Mouse (Mus musculus): ENCODE measurements around the gene Sel1l3.

Gene Sel1l3

DNA sequence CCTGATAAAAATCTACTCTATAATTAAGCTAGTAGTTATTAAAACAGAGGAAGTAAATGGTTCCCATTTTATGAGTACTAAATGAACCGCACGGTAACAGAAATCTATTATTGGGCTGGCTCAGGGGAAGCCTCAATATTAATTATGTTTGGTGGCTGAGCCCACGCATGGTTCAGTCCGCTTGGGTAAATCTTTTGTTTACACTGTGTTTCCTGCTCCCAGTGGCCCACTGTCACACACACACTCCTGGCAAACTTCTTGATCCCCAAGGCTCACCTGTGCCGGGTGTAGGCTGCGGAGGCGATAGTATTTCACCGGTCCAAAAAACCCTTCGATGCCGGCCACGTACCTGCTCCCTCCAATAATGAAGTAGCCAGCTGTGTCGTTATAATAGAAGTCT lies 39.3 kb downstream of the Sel1l3 start:
- no peak for DNase-seq (ENCODE audit: low read depth, low spot score)

DNA sequence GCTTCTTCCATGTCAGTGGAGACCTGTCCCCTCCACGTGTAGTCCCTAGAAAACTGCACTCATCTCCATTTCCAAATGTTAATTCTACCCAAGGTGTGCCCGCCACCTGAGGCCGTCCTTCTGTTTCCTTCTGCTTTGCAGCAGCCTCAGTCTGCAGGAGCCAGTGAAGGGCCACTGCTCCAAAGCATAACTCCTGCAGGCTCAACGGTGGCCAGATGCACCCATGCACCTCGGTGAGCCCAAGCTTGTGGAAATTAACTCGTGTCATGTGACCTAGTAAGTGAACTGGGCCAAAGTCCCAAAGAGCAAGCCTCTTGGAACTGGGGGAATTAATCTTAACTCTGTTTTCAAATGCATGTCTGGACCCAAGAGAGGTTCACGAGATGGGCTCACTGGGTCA lies 40.8 kb downstream of the Sel1l3 start:
- no peak for DNase-seq (ENCODE audit: low read depth, low spot score)

DNA sequence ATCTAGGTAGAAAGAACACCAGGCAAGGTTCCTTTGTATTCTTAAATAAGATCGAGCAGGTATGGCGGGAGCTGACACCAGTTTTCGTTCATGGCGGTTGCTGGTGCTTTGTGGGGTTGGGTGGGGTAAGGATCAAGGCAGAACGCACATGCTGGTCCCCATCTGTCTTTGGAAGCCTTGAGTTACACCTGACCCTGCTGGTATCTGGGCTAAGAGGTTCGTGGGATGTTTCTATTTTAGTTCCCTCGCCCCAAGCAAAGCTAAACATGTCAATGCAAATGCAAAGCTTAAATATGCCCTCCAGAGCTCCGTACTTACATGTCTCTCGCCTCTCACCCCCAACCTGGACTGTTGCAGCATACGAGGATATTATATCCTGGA lies 41.5 kb downstream of the Sel1l3 start:
- DNase-seq (ENCODE audit: low read depth, low spot score), result no peak

DNA sequence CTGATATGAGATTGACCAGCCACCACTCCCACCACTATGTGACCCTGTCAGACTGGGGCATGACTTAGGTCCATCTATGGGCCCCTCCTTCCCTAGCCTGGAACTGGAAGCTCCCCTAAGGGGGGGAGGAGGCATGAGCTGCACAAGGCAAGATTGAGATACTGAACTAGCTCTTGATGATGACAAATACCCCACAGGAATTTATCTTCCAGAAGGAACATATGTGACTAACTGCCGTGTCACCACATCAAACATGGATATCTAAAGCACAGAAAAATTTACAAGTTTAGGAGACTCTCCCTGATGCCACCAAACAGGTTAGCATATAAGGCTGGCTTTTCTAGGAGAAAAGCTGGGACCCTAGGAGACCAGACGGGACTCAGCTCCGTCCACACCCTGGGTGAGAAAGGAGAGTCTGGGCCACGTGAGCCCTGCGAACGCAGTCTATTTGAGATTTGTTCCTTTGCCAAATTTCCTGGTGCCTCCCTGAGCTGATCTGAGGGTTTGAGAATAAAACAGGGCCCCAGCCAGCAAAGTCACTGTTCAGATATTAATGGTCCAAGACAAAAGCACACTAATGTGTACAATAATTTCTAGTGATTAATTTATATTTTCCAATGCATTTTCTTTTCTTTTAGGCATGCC lies 42.0 kb downstream of the Sel1l3 start:
- no peak for DNase-seq (ENCODE audit: low read depth, low spot score)

DNA sequence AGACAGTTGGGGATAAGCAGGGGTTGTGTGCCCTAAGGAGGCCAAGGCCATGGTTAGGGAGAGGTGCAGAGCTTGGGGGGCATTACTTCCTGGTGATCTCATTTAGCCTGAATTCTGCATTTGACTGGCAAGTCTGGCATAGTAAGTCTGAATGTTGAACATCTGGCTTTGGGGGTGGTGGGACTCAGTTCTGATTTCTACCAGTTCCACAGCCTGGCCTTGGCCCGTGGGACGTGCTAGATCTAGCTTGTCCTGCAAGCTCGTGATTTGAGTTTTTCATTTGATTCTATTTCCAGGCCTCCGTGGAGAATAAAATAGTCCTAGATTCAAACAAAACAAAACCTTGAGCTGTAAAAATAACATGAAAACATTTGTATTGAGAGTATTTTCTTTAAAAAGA lies 46.2 kb downstream of the Sel1l3 start:
- DNase-seq (ENCODE audit: low read depth, low spot score), result no peak

DNA sequence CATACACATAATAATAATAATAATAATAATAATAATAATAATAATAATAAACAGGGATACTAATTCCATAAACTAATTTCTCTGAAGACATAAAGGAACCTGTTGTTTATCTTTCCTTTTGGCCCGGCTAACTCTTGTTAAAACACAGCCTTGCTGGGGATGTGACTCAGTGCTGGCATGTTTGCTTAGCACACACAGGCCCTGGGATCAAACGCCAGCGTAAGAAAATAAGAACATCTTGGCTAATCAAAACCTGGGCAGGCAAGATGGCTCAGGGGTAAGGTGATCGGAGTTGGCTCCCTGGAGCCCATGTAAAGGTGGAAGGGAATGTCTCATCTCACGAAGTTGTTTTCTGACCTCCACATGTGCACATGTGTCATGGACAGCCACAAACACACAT lies 48.1 kb downstream of the Sel1l3 start:
- no peak for DNase-seq (ENCODE audit: low read depth, low spot score)

DNA sequence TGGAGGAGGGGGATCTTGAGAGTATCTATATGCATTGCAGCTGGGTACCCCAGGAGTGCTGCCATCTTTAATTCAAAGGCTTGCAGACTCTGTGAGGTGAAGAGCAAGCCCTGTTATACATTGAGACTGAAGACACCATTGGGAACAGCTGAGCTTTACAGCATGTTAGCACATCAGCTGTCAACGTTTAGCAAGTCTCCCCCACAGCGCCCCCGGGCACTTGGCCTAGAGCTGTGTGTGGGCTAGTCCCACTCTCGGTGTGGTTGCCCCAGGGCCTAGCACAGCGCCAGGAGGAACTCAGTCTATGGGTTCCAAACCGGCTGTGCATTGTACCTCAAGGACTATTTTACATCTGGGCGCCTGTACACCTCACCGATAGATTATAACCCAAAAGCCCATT lies 51.3 kb downstream of the Sel1l3 start:
- DNase-seq (ENCODE audit: low read depth, low spot score), result no peak

DNA sequence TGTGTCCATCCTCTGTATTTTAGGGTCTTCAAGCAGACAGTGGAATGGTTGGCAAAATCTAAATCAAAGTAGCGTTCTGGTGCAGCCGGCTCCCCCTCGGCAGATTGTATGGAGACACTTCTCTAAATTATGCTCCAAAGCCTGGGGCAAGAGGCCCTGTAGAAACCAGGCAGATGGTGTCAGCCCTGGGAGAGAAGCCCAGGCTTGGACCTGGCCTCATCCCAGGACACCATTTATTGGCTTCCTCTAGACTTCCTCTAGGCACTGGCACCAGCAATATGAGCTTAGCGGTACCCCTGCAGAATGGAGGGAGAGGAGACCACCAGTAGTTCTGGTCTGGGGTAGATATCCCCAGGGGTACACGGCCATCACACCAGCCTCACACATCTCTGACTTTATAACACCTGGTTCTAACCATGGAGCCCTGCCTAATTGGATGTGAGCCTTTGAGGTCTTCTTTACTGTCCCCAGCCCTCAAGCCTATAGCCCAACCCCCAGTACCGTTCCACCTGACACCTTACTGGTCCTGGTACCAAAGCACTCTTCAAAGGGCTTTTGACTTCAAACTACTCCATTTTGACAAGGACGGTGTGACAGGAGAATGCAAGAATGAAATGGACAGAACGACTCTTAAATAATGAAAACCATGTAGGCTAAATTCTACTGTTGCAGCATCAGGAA lies 52.1 kb downstream of the Sel1l3 start:
- DNase-seq (ENCODE audit: low read depth, low spot score), result no peak

DNA sequence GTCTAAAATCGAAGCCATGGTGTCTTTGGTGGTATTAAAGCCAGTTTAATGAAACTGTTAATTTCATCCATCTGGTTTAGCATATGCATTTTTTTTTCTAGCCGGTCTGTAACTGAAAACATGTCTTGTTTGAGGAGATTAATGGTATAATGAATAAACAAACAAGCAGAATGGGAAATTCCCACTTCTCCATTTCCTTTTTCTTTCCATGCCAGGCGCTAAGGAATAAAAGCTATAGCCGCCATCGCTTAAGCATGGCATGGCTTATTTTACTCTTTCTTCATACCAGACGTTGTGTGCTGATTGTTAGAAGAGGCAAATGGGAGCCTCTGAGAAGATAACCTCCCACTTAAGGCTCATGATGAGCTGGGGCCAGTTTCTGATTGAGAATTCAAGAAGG lies 53.5 kb downstream of the Sel1l3 start:
- DNase-seq (ENCODE audit: low read depth, low spot score), result no peak

DNA sequence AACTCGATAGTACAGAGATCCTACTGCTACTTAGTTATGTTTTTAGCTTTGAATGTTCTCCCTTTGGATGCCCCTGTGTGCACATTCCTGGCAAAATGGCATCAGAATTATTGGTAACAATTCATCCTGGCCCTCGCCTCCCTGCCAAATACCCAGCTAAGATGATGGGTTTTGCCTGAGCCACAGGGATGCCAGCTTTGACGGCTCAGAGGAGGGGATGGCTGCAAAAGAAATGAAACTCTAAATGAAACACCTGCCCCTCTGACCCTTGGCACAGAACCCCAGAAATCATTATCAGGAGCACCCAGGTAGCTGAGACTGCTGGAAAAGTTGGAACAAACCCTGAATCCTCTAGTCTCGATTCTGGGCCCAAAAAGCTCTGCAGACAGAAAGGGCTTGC lies 54.1 kb downstream of the Sel1l3 start:
- DNase-seq (ENCODE audit: low read depth, low spot score), result no peak

DNA sequence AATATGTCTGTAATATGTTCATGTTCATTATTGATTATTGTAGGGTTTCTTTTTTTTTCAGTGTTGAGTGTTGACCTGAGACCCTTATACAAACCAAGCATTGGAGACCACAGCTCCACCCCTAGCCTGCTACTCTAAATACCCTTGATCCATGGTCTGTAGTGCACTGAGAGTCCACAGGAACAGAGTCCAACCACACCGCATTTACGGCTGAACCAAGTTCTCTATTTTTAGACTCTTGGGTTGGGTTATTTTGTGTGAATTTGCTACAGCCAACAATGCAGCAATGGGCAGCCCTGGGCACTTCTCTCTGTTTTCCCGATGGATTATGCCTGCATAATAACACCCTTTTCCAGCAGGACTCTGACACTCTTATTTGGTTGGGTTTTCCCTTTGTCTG lies 54.6 kb downstream of the Sel1l3 start:
- DNase-seq (ENCODE audit: low read depth, low spot score), result no peak

DNA sequence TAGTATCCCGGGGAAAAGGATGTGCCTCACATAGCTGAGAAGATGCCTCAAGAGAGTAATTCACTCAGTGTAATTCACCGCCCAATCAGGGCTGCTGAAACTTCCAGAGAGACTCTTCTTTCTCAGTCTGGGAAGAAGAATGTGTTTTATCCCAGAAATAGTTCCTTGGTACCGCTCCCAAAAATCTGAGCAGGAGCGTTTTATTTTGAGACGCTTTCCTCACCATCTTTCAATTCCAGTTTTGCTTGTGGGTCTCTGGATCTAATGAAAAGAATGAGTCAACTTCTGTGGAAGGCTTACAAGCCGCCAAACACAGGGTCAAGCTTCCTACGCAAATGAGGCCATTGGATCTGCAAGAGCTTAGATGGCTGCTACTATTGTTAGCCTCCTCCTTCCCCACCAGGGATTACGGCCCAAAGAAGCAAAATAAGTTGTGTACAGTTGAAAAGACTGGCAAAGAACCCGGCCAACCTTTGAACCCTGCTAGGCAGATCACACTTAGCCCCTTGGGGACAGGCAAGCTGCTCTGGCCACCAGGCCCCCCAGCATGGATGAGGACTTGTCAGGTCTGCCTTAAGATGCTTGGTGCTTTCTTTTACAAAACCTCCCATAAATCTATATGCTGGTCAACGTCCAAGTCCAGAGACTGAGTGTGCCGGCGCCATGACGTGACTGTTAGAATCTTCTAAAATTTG lies 57.6 kb downstream of the Sel1l3 start:
- DNase-seq (ENCODE audit: low read depth, low spot score), result no peak

DNA sequence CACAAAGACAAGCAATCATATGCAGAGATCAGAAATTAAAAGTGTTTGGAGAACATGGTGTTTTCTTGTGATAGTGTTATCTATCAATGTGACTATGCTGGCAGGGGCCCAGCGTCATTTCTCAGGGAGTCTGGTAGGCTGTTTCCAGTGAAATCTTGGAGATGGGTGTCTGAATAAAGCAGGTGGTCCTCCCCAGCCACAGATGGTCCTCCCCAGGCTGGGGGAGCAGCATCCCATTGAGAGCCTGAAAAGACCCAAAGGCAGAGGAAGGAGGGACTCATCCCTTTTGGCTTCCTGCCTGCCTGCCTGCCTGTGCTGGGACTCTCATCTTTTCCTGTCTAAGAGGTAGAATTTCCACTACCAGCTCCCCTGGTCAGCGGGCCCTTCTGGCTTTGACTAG lies 59.2 kb downstream of the Sel1l3 start:
- DNase-seq (ENCODE audit: low read depth, low spot score), result no peak

DNA sequence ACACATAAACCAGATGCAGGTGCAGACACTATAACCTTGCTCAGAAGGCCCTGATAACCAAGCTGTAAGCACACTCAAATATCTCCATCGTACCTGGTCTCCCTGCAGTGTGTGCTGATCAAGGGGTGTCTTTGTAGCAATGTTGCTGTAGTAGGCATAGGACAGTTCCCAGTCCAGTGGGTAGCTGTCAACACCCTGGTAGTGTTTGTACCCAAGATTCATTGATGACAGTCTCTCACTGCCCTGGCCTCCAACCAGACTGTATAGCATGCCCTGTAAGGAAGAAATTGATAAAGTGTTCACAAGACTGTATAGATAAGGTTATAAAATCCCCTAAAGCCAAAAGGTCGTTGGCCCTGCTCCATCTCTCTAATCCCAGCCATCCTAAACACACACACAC lies 59.6 kb downstream of the Sel1l3 start:
- DNase-seq (ENCODE audit: low read depth, low spot score), result no peak

DNA sequence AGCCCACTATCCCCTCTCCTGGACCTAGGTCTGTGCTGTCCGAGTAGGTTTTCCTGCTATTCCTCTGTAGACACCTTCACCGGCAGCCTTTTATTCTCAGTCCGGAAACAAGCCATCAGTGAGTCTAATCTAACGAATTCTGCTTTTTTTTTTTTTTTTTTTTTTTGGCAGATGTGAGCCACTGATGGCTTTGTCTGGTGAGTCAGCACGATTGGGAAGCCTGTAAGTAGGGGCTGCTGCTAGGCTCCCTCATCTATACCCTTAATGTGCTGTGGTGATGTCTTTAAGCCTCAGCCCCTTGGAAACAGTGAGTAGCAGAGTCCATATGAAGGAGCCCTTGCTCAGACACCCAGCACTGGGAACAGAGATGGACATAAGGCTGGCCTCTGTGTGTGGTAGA lies 60.6 kb downstream of the Sel1l3 start:
- no peak for DNase-seq (ENCODE audit: low read depth, low spot score)

DNA sequence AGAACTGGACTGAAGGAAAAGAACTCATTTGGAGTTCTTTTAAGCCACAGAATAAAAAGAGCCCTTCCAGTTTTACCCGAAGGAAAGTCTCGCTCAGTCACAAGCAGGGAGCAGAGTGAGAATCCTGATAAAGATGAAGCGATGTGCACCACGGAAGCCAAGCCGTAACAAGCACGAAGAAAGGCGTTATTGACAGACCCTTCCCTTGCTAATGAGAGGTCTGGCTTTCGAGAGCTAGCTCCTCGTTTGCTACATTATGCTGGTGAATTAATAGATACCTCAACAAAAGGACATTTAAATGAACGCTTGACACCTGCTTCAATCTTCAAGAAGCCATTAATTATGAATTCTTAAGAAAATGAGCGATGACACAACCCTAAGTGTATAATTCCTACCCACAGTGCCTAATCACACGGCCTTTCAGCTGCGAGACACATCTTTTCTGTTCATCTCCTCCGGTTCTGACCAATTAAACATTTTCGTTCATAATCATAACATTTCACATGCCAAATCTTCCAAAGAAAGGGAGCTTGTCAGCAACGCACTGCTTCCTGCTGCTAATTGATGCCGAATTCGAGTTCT lies 62.3 kb downstream of the Sel1l3 start:
- no peak for DNase-seq (ENCODE audit: low read depth, low spot score)

DNA sequence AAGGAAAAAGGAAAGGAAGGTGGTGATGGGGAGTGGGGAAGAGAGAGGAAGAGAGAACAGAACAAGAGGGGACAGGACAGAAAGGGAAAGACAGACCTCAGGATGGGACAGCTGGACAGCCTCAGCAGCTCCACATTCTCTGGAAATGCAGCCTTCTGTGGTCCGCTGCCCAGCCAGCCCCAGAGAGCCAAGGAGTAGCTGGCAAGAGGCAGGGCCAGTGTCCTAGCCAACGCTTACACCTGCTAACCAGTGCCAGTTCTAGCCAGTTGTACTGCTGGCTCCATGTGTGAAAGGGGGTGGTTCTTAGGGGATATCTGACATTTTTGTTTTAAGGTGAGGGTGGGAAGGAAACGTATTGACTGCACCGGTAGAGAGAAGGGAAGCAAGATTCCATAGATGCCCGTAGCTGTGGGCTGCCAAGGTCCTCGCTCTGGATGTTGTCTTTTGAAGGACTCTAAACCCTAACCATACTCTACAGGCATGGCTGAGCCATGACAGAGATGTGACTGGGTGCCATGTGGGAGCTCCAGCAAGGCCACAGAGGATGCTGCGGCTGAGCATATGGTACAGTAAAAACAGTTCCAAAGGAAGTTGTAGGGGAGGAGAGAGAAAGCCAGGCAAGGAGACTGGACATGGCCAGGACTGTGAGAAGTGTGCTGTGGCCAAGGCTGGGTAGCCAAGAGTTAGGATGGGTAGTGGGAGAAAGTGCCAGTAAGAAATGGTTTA lies 64.6 kb downstream of the Sel1l3 start:
- DNase-seq (ENCODE audit: low read depth, low spot score), result no peak

DNA sequence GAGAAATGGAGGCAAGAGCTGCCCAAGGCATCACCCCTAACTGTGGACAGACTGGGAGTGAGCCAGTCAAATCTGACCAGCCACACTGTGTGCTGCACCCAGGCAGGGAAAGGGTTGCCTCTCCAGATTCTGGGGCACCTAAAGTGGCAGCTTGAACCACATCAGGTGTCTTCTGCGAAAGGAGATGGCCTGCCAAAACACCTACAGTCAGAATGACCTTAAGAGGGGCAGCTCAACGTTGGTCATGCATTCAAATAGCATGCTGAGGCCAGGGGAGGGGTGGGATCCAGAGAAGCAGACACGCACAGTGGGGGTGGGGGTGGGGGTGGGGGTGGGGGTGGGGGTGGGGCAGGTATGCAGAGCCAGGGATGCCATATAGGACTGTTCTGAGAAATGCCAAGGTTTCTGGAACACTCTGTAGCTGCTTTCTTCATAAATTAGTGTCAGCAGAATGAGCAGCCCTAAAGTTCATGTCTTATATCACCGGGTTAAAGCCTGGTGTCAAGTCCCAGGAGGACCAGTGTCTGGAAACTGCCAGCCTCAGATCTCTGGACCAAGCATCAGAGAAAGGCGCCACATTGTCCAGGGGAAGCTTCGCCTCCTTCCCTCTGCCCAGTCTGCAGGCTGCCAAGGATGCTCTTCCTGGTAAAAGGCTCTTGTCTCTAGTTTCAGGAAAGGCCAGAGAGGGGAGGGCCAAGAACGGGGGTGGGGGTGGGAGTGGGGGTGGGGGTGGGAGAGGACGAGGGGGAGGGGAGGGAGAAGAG lies 65.4 kb downstream of the Sel1l3 start:
- no peak for DNase-seq (ENCODE audit: low read depth, low spot score)

DNA sequence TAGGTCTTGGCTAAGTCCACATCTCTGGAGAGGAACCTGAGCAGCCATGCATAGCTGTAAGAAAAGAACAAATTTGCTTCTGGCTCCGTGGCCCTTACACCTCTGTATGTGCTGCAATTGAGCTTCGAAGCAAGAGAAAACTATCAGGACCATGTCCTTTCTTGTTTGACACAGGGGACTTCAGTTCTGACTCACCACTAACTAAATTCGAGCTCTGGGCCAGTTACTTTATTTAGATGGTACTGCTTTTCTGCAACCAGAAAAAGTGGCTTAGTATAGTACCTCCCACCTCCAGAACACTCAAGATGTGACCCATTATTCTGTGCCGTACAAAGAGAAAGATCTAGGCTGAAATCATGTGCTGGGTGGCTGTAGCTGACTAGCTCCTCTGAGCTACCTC lies 66.3 kb downstream of the Sel1l3 start:
- DNase-seq (ENCODE audit: low read depth, low spot score), result no peak

DNA sequence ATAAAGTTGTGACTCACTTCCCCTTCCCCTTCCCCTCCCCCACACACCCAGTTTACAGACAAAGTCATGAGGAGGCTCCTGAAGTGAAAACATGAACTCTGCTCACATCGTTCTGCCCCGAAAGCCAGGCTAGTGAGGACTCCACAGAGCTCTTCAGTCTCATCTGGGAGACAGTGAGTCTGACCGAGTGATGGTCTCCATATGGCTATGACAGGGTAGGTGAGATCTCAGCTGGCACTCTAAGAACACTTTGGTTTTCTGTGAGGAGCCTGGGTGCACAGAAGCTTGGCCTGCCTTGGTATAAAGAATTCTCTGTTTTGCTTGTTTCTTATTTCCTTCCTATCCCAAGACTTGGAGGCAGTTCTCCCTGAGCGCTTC lies 67.1 kb downstream of the Sel1l3 start:
- DNase-seq (ENCODE audit: low read depth, low spot score), result no peak

DNA sequence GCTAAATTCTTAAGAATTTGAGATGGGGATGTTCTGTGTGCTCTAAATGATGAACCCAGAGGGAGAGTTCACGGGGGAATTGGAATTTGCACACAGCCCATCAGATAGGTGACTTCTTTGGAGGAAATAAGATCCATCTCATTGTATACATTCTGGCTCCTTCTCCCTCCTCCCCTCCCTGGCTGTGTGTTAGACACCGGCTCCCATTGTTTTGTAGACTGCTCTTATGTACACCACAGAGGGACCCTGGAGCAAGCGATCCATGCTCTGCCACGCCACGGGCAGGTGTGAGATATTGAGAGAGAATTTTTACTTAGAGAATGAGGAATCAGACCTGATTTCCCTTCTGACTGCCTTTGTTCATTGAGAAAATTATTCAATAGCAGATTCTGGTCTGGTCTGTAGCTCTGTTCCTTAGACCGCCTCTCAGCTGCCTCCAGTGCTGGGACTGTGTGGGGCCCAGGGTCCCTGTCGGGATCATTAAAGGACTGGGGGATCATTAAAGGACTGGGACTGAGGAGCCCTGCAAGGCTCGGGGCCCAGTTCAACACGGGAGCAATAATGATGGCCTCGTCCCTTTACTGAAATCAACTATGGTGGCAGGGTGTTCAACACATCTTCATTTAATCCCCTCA lies 67.6 kb downstream of the Sel1l3 start:
- no peak for DNase-seq (ENCODE audit: low read depth, low spot score)
